Mouse (Mus musculus) liver, embryonic 15.5 days (tissue): ENCODE measurements around the gene Gm28051. TPM values are rescaled to one million over a fixed set of nuclear protein-coding genes. Genes with fewer than 3 reads are reported as not detected.
A peak's percentile ranks its signal among the peaks of the same experiment; 100 is the strongest.

Experiments
- ATAC-seq: fragments of 200-750 bp; cut with Nextera tagmentation; 2 replicates; pipeline ENCODE4 v1.8.0; 2017; ENCODE audit warnings: moderate number of reproducible peaks, mild to moderate bottlenecking, moderate library complexity; ENCODE audit not compliant: insufficient read depth
- H3K27ac ChIP-seq: fragments of 300-500 bp; sonication (generic); replicated peaks from 2 replicates; pipeline ENCODE4 v1.5.1; 2015; ENCODE audit warnings: mild to moderate bottlenecking, inconsistent platforms
- H3K27me3 ChIP-seq: fragments of 300-500 bp; sonication (generic); 2 replicates; pipeline ENCODE4 v1.6.1; 2015; ENCODE audit warnings: mild to moderate bottlenecking, inconsistent platforms
- H3K36me3 ChIP-seq: fragments of 300-500 bp; sonication (generic); replicated peaks from 2 replicates; pipeline ENCODE4 v1.6.1; 2015; ENCODE audit warnings: moderate library complexity, mild to moderate bottlenecking, inconsistent platforms
- H3K4me1 ChIP-seq: fragments of 300-500 bp; sonication (generic); replicated peaks from 2 replicates; pipeline ENCODE4 v1.6.1; 2015; ENCODE audit warnings: inconsistent platforms
- H3K4me2 ChIP-seq: fragments of 300-500 bp; sonication (generic); 2 replicates; pipeline ENCODE4 v1.6.1; 2015; ENCODE audit warnings: moderate library complexity, mild to moderate bottlenecking, inconsistent platforms
- H3K4me3 ChIP-seq: fragments of 300-500 bp; sonication (generic); replicated peaks from 2 replicates; pipeline ENCODE4 v1.5.1; 2015; ENCODE audit warnings: mild to moderate bottlenecking, inconsistent platforms
- H3K9ac ChIP-seq: fragments of 300-500 bp; sonication (generic); 2 replicates; pipeline ENCODE4 v1.6.1; 2015; ENCODE audit warnings: moderate library complexity, mild to moderate bottlenecking, inconsistent platforms
- H3K9me3 ChIP-seq: fragments of 300-500 bp; sonication (generic); replicated peaks from 2 replicates; pipeline ENCODE4 v1.6.1; 2016; ENCODE audit warnings: inconsistent platforms
- WGBS: fragments of 180-500 bp; shearing (Covaris S2); methylation state at CpG from one replicate; pipeline ENCODE4 v1.1.7; 2015; ENCODE audit warnings: mixed read lengths; ENCODE audit not compliant: insufficient replicate concordance; 5-methylcytosine and 5-hydroxymethylcytosine counted together
- polyA plus RNA-seq: library from polyadenylated mRNA; unstranded; fragments of >200 nt; fragmentation: Nextera tagmentation; extraction: Ambion mirVana; gene quantifications from 2 replicates; pipeline ENCODE4 v1.2.1, GENCODE M21; 2015

The Gm28051 gene
- polyA plus RNA-seq, 1 experiment from 2014 or later, result not detected

DNA sequence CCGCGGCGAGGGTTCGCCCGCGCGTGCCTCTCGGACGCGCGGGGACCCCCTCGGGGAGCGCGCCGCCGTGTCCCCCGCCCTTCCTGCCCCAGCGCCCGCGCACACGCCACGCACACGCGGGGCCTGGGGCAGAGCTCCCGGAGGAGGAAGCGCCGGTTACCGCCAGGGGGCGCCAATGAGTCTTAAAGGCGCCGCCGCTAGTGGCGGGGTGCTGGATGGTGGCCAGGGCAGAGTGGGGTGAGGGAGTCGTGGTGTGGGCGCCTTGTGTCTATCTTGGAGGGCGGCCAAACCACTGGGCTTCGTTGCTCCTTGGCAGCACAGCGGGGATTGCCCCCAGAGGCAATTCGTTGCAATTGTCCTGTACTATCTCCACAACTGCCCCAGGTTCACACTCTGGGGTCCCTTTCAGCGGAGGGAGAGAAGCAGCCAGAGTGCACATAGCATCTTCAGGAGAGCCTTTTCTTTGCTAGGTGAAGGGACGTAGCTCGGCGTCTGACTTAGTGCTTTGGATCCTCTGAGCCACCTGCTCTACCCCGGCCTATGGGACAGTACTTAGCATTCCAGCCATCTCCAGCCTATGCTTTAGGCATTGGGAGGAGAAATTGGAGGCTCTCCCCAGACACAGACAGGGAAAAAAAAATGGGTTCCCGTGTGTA lies 52.2 kb downstream of the Gm28051 start:
- peaks cover 42% of the 10 kb centered on the region for H3K27me3 ChIP-seq
- 4% methylated on average over 28 of the region's 45 CpGs for WGBS
- H3K4me1 ChIP-seq, result peaks cover 45% of the 10 kb centered on the region
- peak overlapping the region; percentile 72 for H3K9ac ChIP-seq
- ATAC-seq, result peak; percentile 79
- peak overlapping the region; percentile 85 for H3K27ac ChIP-seq
- H3K4me3 ChIP-seq, result peak overlapping the region; percentile 74
- H3K9me3 ChIP-seq, result no peaks in the 10 kb centered on the region
- no peaks in the 10 kb centered on the region for H3K36me3 ChIP-seq
- peak overlapping the region; percentile 98 for H3K4me2 ChIP-seq

DNA sequence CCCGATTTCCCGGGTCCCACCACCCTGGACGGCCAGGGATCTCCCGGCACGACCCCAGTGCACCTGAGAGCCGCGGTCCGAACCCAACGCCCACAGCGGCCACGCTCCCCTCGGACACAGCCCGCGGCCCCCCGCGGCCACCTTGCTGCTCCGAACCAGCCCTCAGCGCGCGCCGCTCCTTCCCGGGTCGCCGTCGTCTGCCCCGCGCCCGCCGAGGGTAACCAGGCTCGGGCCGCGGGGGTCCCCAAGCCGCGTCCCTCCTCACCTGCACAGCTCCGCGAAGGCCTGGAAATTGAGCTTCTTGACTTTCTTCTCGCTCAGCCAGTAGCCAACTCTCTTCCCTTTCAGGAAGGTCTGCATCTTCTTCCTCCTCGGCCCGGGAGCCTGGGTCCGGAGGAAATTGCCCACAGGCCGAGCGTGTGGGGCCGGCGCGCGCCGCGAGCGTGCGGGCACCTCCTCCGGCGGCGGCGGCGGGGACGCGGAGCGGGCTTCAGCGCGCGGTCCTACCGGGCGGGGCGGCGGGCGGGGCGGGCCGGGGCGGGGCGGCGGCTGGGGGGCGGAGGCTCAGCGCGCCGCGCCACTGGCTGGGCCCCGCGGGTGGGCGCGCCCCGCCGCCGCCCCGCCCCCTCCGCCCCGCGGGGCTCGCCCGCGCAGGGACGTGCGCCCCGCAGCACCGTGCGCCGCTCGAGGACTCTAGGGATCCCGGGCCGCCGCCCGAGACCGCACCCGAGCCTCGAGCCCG lies 52.9 kb downstream of the Gm28051 start, which contains the start of gene Itpk1:
Gene Itpk1 (minus strand): TSS at position 474 of the 742 bp plus-strand sequence.
- H3K9me3 ChIP-seq, result no peaks in the 10 kb centered on the region
- ATAC-seq, result peak; percentile 92
- peak within 1 kb of the TSS; percentile 72 for H3K9ac ChIP-seq
- peaks cover 50% of the 10 kb centered on the region for H3K4me1 ChIP-seq
- H3K27me3 ChIP-seq, result peaks cover 42% of the 10 kb centered on the region
- peak within 1 kb of the TSS; percentile 98 for H3K4me2 ChIP-seq
- no peaks in the 10 kb centered on the region for H3K36me3 ChIP-seq
- H3K4me3 ChIP-seq, result peak within 1 kb of the TSS; percentile 74
- H3K27ac ChIP-seq, result peak within 1 kb of the TSS; percentile 85
- WGBS, result under 1% methylated on average over 66 of the region's 105 CpGs

DNA sequence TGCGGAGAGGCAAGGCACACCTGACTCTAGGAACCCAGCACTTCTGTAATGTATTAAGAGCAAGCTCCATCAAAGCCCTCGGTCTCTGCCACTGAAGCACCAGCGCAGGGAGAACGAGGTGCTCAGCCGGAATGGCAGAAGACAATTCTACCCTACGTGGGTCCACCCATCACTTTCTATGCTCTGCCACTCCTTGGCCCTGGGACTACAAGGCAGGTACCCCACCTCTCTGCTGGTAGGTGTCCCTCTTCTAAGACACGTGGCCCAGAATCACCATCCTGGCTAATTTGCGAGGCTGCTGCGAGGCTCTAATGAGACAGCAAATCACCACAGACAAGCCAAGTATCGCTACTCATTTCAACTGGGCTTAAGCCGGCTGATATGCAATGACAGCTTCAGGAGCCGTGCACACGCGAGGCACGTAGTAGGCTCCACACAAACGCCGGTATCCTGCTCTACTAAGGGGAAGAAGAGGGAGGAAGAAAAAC lies 53.6 kb downstream of the Gm28051 start:
- peak overlapping the region; percentile 68 for H3K9ac ChIP-seq
- H3K36me3 ChIP-seq, result no peaks in the 10 kb centered on the region
- H3K4me3 ChIP-seq, result peak overlapping the region; percentile 74
- peaks cover 42% of the 10 kb centered on the region for H3K27me3 ChIP-seq
- H3K4me1 ChIP-seq, result peaks cover 56% of the 10 kb centered on the region
- H3K27ac ChIP-seq, result peak overlapping the region; percentile 54
- 13% methylated on average over 17 of the region's 17 CpGs for WGBS
- ATAC-seq, result peak; percentile 3; the same call in 1 of the 2 replicates
- peak overlapping the region; percentile 98 for H3K4me2 ChIP-seq
- no peaks in the 10 kb centered on the region for H3K9me3 ChIP-seq

DNA sequence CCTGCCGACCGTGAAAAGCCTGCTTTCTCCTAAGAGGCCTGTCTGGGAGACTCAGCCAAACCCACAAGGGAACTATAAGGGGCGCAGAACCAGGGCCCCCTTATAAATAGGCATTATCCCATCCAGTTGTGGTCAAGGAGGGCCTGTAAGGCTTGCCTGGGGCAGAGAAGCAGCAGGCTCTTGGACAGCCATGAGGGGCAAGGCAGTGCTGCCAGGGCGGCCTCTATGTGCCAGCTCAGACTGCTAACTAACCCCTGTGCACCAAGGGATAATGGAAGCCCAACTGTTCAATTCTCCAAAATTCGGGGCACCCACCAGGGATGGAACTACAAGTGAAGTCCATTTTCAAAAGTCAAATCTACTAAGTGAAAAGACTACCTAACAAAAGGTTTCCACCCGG lies 54.1 kb downstream of the Gm28051 start:
- Histone ChIP-seq H3K4me2 (peak overlapping the region; percentile 98), H3K4me3 (peak overlapping the region; percentile 74), H3K36me3 (no peaks in the 10 kb centered on the region), H3K4me1 (peaks cover 61% of the 10 kb centered on the region), H3K27me3 (peaks cover 42% of the 10 kb centered on the region), H3K9ac (peak overlapping the region; percentile 15; the same call in 1 of the 2 replicates), H3K27ac (peak overlapping the region; percentile 54), H3K9me3 (no peaks in the 10 kb centered on the region)
- WGBS, result 48% methylated on average over 6 of the region's 6 CpGs
- ATAC-seq, result no peak

DNA sequence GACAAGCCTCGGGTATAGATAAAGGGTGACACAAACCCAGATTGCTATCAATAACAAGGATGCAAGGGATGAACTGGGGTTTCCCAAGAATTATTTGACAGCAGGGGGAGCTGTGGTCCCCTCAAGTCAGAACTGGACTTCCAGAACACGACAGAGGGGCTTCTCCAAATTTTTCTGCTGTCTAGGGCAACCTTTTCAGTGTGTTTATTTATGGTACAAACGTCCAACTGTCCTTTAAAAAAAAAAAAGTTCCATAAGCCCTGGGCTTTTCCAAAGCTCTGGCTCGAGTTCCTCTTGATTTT lies 54.5 kb downstream of the Gm28051 start:
- Histone ChIP-seq H3K4me1 (peaks cover 65% of the 10 kb centered on the region), H3K36me3 (no peaks in the 10 kb centered on the region), H3K9me3 (no peaks in the 10 kb centered on the region), H3K27ac (0 out of 2 replicates have a peak overlapping the region, but pooled peaks have one; percentile 59), H3K4me3 (peak overlapping the region; percentile 74), H3K9ac (peak overlapping the region; percentile 23; the same call in 1 of the 2 replicates), H3K27me3 (peaks cover 39% of the 10 kb centered on the region), H3K4me2 (peak overlapping the region; percentile 98)
- 4% methylated on average over 4 of the region's 4 CpGs for WGBS
- ATAC-seq, result no peak

DNA sequence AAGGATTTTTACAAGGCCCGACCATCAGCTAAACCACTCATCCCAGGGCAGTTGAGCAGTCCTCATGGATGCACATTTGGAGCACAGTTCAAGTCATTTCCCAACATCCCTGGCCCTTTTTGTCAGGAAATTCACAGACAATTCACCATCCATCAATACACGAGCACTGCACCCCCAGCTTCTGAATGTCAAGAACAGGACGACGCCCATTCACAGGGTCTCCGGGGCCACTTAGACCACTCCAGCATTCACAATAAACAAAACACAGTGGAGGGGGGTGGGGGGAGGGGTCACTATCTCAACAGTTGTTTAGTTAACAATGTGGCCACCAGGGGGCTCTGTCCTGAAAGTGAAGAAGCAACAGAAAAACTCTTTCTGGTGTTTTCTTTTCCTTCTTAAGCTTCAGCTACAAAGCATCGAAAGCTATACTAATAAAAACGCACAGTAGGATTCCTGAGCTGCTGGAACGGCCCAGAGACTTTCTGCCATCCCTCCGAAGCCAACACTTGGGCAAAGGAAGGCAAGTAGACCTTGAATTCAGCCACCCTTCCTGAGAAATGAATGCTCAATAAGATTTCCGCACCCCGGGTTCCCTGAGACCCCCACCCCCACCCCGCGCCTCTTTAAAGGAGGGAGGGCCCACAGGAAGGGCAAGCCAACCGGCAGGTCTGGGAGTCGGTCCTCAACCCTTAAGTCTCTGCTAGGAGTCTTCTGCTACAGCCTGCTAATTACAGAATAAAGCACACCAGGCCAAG lies 55.0 kb downstream of the Gm28051 start:
- Histone ChIP-seq H3K4me2 (peak overlapping the region; percentile 98), H3K9ac (0 out of 2 replicates have a peak overlapping the region, but pooled peaks have one; percentile 23), H3K9me3 (no peaks in the 10 kb centered on the region), H3K27ac (peak overlapping the region; percentile 59; the same call in 1 of the 2 replicates), H3K4me3 (peak overlapping the region; percentile 74), H3K27me3 (peaks cover 34% of the 10 kb centered on the region), H3K4me1 (peaks cover 70% of the 10 kb centered on the region), H3K36me3 (no peaks in the 10 kb centered on the region)
- 6% methylated on average over 15 of the region's 15 CpGs for WGBS
- ATAC-seq, result no peak

DNA sequence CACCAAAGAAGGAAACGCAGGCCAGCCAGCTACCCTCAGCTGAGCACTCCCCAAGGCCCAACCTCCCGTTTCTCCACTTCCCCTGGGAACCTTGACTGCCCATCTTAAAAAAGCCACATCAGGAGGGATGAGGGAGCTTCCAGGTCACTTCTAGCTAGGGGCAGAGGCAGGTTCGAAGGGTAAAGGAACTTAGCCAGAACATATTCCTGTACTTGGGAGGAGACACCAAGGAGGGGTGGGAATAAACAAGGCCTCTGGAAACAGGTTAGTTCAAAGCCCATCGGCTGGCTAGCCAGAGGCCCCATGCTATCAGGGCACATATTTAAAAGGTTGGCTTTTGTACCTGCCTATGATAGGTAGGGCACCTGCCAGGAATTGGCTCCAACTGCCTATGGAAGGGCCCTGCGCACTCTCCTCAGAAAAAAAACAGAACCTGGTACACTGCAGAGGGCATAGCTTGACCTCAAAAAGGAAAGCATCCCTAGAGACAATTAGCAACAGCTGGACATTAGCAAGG lies 55.8 kb downstream of the Gm28051 start:
- Histone ChIP-seq H3K9ac (no peak overlapping the region), H3K4me1 (peaks cover 78% of the 10 kb centered on the region), H3K4me3 (no peak overlapping the region), H3K36me3 (no peaks in the 10 kb centered on the region), H3K4me2 (no peak overlapping the region), H3K27ac (no peak overlapping the region), H3K9me3 (no peaks in the 10 kb centered on the region), H3K27me3 (peaks cover 27% of the 10 kb centered on the region; the same call in 1 of the 2 replicates)
- 72% methylated on average over 5 of the region's 5 CpGs for WGBS
- ATAC-seq, result no peak

DNA sequence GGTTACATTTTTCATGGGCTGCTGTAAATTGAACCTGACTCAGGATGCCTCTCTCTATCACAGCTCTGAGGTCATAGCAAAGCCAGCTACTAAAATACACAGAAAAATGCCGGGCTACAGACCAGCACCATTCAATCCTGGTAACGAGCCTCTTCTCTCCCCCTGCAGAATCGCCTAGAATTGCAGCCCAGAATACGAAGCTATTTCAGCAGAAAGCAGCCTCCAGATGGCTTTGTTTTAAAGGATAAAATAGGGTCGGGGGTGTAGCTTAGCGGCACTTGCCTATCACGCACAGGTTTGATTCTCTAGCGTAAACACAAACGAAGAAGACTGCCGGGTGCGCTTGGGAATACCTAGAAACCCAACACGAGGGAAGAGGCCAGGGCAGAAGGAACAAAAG lies 57.1 kb downstream of the Gm28051 start:
- H3K9me3 ChIP-seq, result no peaks in the 10 kb centered on the region
- no peak overlapping the region for H3K9ac ChIP-seq
- 0 out of 2 replicates have a peak, but pooled peaks cover 14% of the 10 kb centered on the region for H3K27me3 ChIP-seq
- no peak for ATAC-seq
- no peaks in the 10 kb centered on the region for H3K36me3 ChIP-seq
- H3K27ac ChIP-seq, result no peak overlapping the region
- 68% methylated on average over 12 of the region's 12 CpGs for WGBS
- H3K4me2 ChIP-seq, result no peak overlapping the region
- H3K4me3 ChIP-seq, result no peak overlapping the region
- H3K4me1 ChIP-seq, result peaks cover 86% of the 10 kb centered on the region

DNA sequence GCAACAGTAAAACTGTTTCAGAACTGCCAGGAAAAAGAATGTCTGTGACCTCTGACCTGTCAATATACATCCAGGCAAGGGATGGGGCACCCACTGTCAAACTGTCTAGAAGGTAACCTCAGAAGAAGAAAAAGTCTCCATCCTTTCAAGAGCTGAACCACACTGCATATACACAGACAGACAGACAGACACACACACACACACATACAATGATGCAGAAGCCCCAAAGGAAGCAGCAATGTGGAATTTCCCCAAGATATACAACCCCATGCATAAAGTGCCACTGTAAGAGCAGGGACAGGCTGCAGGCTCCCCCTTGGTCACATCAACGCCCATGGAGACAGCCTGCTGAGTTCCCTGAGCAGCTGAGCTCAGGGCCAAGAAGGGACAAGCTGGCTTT lies 58.4 kb downstream of the Gm28051 start:
- no peak overlapping the region for H3K9ac ChIP-seq
- no peak overlapping the region for H3K4me3 ChIP-seq
- H3K27me3 ChIP-seq, result 0 out of 2 replicates have a peak, but pooled peaks cover 10% of the 10 kb centered on the region
- no peak overlapping the region for H3K4me2 ChIP-seq
- H3K27ac ChIP-seq, result no peak overlapping the region
- no peaks in the 10 kb centered on the region for H3K9me3 ChIP-seq
- H3K36me3 ChIP-seq, result no peaks in the 10 kb centered on the region
- 76% methylated on average over 1 of the region's 1 CpGs for WGBS
- peaks cover 86% of the 10 kb centered on the region for H3K4me1 ChIP-seq
- ATAC-seq, result no peak

DNA sequence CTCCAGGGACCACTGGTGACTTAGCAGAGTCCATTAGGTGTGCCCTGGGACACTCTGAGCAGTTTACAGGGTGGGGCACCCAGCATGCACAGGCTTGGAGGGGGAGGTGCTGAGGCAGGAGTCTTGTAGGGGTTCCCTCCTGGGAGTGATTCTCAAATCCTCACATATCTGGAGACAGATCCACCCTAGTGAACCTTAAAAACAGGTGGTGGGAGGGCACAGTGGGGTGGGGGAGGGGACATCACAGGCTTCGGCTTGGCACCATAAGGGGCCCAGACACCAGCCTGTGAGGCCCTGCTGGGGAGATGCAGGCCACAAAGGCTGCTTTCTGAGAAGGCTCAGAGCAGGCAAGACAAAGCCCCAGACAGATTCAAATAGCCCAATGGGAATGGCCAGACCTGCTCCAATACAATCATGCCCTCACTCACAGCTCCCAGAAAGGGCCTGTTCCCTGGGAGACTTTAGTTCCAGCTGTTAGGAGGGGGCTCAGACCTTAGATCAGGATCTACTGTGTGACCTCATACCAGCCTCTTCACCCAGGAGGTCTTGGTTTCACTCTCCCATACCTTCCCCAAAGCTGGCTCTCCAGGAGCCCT lies 59.4 kb downstream of the Gm28051 start:
- Histone ChIP-seq H3K27me3 (0 out of 2 replicates have a peak, but pooled peaks cover under 1% of the 10 kb centered on the region), H3K4me1 (peaks cover 79% of the 10 kb centered on the region), H3K27ac (no peak overlapping the region), H3K4me3 (no peak overlapping the region), H3K9ac (no peak overlapping the region), H3K9me3 (no peaks in the 10 kb centered on the region), H3K4me2 (no peak overlapping the region), H3K36me3 (no peaks in the 10 kb centered on the region)
- ATAC-seq, result peak; percentile 28; the same call in 1 of the 2 replicates
- 25% methylated on average over 1 of the region's 1 CpGs for WGBS
